Mouse (Mus musculus) lung, postnatal 0 days (tissue): ENCODE data around the gene Dgkz. TPM values are rescaled to one million over a fixed set of nuclear protein-coding genes. Genes with fewer than 3 reads are reported as not detected.

Experiments
- ATAC-seq: fragments of 200-750 bp; cut with Nextera tagmentation; 2 replicates; pipeline ENCODE4 v1.8.0; 2017; ENCODE audit warnings: moderate library complexity
- DNase-seq: peaks from one replicate; pipeline ENCODE4 v3.0.0-alpha.2; 2016; ENCODE audit warnings: low spot score
- H3K27ac ChIP-seq: fragments of 300-500 bp; sonication (generic); 2 replicates; pipeline ENCODE4 v1.5.1; 2014; ENCODE audit warnings: antibody characterized with exemption, mild to moderate bottlenecking, low read length, mixed read lengths
- H3K27me3 ChIP-seq: fragments of 300-500 bp; sonication (generic); replicated peaks from 2 replicates; pipeline ENCODE4 v1.6.1; 2014; ENCODE audit warnings: low read length, mixed read lengths; ENCODE audit not compliant: insufficient read depth
- H3K36me3 ChIP-seq: fragments of 300-500 bp; sonication (generic); 2 replicates; pipeline ENCODE4 v1.6.1; 2014; ENCODE audit warnings: low read length, mixed read lengths; ENCODE audit not compliant: insufficient read depth
- H3K4me1 ChIP-seq: fragments of 300-500 bp; sonication (generic); 2 replicates; pipeline ENCODE4 v1.6.1; 2014; ENCODE audit warnings: antibody characterized with exemption, low read depth, low read length, mixed read lengths; ENCODE audit not compliant: insufficient read depth
- H3K4me2 ChIP-seq: fragments of 300-500 bp; sonication (generic); replicated peaks from 2 replicates; pipeline ENCODE4 v1.6.1; 2014; ENCODE audit warnings: low read depth, mild to moderate bottlenecking, low read length, moderate library complexity, mixed read lengths
- H3K4me3 ChIP-seq: fragments of 300-500 bp; sonication (generic); 2 replicates; pipeline ENCODE4 v1.5.1; 2014; ENCODE audit warnings: low read depth, low read length
- H3K9ac ChIP-seq: fragments of 300-500 bp; sonication (generic); replicated peaks from 2 replicates; pipeline ENCODE4 v1.6.1; 2014; ENCODE audit warnings: low read depth, mild to moderate bottlenecking
- H3K9me3 ChIP-seq: fragments of 300-500 bp; sonication (generic); 2 replicates; pipeline ENCODE4 v1.6.1; 2016; ENCODE audit warnings: low read length, mixed read lengths
- CTCF ChIP-seq: IDR thresholded peaks from 2 replicates; pipeline ENCODE4 v1.5.1; 2016; ENCODE audit warnings: antibody characterized with exemption, mild to moderate bottlenecking
- EP300 ChIP-seq: IDR thresholded peaks from 2 replicates; pipeline ENCODE4 v1.6.1; 2016; ENCODE audit warnings: antibody characterized with exemption, mild to moderate bottlenecking, control low read depth
- WGBS: fragments of 180-500 bp; shearing (Covaris S2); extraction: QIAGEN DNeasy Blood & Tissue Kit; methylation state at CpG from one replicate; pipeline ENCODE4 v1.1.7; 2014; 5-methylcytosine and 5-hydroxymethylcytosine counted together
- polyA plus RNA-seq: library from polyadenylated mRNA; unstranded; fragments of >200 nt; fragmentation: Nextera tagmentation; extraction: Ambion mirVana; gene quantifications from 2 replicates; pipeline ENCODE4 v1.2.1, GENCODE M21; 2015

Dgkz gene
- polyA plus RNA-seq, 1 experiment from 2014 or later = 50.7 TPM

DNA sequence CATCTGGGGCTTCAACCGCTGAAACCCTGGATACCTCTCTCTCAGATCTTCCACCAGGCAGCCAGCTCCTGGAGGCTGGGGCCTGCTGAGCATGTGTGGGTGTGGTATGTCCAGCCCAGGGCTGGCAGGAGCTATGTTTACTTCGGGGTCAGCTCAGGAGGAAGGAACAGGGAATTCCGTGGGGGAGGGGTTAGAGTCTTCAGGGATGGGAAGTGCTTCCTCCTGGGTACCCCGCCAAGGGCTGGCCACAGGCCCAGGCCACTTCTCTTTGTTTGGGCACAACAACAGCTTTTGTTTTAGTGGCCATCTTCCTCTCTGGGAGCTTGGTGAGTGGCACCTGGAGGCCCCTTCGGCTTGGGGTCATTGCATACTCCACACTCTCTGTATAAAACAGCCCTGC lies 21.8 kb downstream of the Dgkz start:
- Histone ChIP-seq H3K4me3 (no peak overlapping the region), H3K9ac (no peak overlapping the region; the same call in 1 of the 2 replicates), H3K4me2 (no peak overlapping the region), H3K9me3 (no peaks in the 10 kb centered on the region), H3K36me3 (no peaks in the 10 kb centered on the region), H3K4me1 (peaks cover 43% of the 10 kb centered on the region), H3K27ac (peak overlapping the region; percentile 68), H3K27me3 (no peaks in the 10 kb centered on the region)
- WGBS = 8% methylated on average over 5 of the region's 5 CpGs
- ATAC-seq = peak; percentile 92
- peak; percentile 94 for DNase-seq
- TF ChIP-seq CTCF = peak; percentile 37
- TF ChIP-seq EP300 = peak; percentile 84

DNA sequence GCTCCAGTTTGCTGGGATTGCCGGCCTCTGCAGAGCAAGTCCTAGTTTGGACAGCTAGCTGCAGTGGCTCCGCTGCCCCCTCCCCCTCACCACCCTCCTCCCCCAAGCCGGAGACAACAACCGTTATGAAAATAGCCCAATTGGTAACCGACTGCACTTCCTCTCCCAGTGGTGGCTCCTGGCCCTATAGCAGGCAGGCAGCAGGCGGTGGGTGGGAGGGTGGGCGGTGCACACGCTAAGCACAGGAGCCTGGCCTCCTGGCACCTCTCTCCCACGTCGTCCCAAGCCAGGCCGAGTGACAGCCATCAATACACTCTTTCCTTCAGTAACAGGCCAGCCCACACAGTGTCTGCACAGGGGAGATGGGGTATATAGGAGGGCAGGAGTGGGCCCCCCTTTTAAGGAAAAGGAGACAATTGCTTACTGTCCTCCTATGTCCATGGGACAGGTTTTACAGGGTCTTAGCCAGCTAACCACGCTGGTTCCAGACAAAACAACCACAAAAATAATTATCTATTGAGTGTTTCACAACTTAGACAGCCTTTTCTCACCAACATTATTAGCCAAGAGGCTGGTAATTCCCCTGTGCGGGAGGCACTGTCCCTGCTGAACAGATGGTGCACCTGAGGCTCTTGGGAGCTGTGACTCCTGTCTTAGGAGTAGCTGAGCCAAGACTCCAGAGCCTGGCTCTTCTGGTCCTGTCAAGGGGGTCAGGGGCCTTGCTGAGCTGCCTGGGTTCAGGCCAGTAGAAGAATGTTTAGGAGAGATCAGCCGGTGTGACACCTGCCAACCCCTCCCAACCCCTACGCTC lies 25.2 kb downstream of the Dgkz start:
- no peak overlapping the region for H3K4me3 ChIP-seq
- H3K9ac ChIP-seq = 0 out of 2 replicates have a peak overlapping the region, but pooled peaks have one; percentile 13
- H3K27me3 ChIP-seq = no peaks in the 10 kb centered on the region
- H3K27ac ChIP-seq = peak overlapping the region; percentile 74
- H3K9me3 ChIP-seq = no peaks in the 10 kb centered on the region
- WGBS = 19% methylated on average over 14 of the region's 15 CpGs
- peak overlapping the region; percentile 44 for H3K4me2 ChIP-seq
- H3K4me1 ChIP-seq = peaks cover 44% of the 10 kb centered on the region
- TF ChIP-seq EP300 (no peak), CTCF (no peak)
- ATAC-seq (peak; percentile 51), DNase-seq (peak; percentile 78)
- H3K36me3 ChIP-seq = no peaks in the 10 kb centered on the region

DNA sequence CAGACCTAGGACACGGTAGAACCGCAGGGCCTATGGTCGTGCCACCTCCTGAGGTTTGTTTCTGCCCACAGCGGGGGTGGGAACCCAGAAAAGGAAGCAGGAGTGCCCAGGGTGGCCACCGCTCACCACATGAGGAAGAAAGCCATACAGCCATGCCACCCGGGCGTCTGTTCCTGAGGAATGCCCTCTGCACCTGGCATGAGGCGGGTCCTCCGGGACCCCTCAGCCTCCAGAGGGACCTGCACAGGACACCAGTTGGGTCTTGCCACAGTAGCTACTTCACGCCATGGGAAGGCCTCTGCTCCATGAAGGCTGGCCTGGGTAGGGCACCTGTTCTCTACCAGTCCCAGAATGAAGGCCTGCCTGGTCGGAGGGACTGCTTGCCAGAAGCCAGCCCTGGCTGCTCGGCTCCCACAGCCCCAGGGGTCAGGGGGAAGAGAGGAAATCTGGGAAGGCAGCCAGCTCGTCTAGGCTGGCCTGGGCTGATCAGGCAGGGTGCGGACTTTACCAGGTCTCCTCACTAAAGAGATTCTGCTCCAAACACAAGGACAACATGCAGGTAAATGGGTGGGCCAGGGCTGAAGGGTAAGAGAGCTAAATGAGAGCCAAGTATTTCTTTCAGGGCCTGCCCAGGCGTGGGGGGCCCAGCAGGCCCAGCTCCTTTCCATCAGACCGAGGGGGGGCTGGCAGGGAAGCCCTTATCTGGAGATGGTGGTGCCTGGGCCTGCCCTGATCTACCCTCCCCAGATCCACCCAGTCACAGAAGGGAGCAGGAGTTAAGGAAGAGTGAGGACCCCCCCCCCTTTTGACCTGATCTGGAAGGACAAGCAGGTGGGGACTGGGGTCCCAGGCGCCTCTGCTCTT lies 26.0 kb downstream of the Dgkz start:
- Histone ChIP-seq H3K9me3 (no peaks in the 10 kb centered on the region), H3K27ac (peak overlapping the region; percentile 28), H3K4me3 (no peak overlapping the region), H3K27me3 (no peaks in the 10 kb centered on the region), H3K4me1 (peaks cover 37% of the 10 kb centered on the region), H3K4me2 (peak overlapping the region; percentile 44), H3K36me3 (no peaks in the 10 kb centered on the region), H3K9ac (peak overlapping the region; percentile 13; the same call in 1 of the 2 replicates)
- DNase-seq (no peak), ATAC-seq (no peak; the same call in 1 of the 2 replicates)
- no peak for TF ChIP-seq CTCF
- TF ChIP-seq EP300 = no peak
- 53% methylated on average over 17 of the region's 17 CpGs for WGBS

- Histone ChIP-seq H3K4me1 (peaks cover 40% of the 10 kb centered on the region), H3K27me3 (no peaks in the 10 kb centered on the region), H3K9me3 (no peaks in the 10 kb centered on the region), H3K27ac (0 out of 2 replicates have a peak overlapping the region, but pooled peaks have one; percentile 40), H3K4me2 (0 out of 2 replicates have a peak overlapping the region, but pooled peaks have one; percentile 44), H3K36me3 (no peaks in the 10 kb centered on the region), H3K9ac (no peak overlapping the region), H3K4me3 (no peak overlapping the region)
- DNase-seq (no peak), ATAC-seq (no peak)
- WGBS = 55% methylated on average over 3 of the region's 3 CpGs
- no peak for TF ChIP-seq EP300
- no peak for TF ChIP-seq CTCF
Measured at GRCm38 (mm10) chr2:91948792-91949241, 26.8 kb downstream of the Dgkz start.

- TF ChIP-seq EP300 = 0 out of 2 replicates have a peak, but pooled peaks have one; percentile 39
- TF ChIP-seq CTCF = no peak
- Histone ChIP-seq H3K9ac (no peak overlapping the region), H3K9me3 (no peaks in the 10 kb centered on the region), H3K4me1 (peaks cover 34% of the 10 kb centered on the region), H3K4me2 (no peak overlapping the region), H3K36me3 (no peaks in the 10 kb centered on the region), H3K27ac (peak overlapping the region; percentile 40; the same call in 1 of the 2 replicates), H3K4me3 (no peak overlapping the region), H3K27me3 (no peaks in the 10 kb centered on the region)
- ATAC-seq (peak; percentile 25), DNase-seq (peak; percentile 62)
- WGBS = 51% methylated on average over 6 of the region's 6 CpGs
Measured at GRCm38 (mm10) chr2:91948151-91948509, 27.5 kb downstream of the Dgkz start.
